19 mouse cellular contexts compared by ENCODE assay signal in genomic region chr10:69828770-69829169, GRCm38 (mm10).
A peak's percentile ranks its signal among the peaks of the same experiment; 100 is the strongest.
DNase-seq lines count a peak whose midpoint lies in the region; ATAC-seq and TF ChIP-seq lines count a peak whose summit lies in the region.
"Had no signal": no experiment of that assay in that cellular context is flagged by ENCODE, and none has a peak within 500 bp of the region (broad histone marks: within the 10 kb centered on the region; RNA-seq: fewer than 3 reads in every experiment).

No protein-coding gene starts in this region.

- peak; percentile 23 for DNase-seq in kidney, adult 11 months
- DNase-seq in kidney, postnatal 10 days = no peak
- DNase-seq in lung, adult 2 months = peak; percentile 17
- DNase-seq in lung, postnatal 4 days = no peak
- DNase-seq in natural killer cell, adult 2 months (ENCODE audit: low spot score in 2 of 2) = no peak
- DNase-seq: adrenal gland, adult 2 months; cerebellum, adult 2 months; cerebellum, postnatal 36 days; forebrain, postnatal 0 days; layer of hippocampus, postnatal 36 days; right cerebral cortex, adult 18-20 months had no signal

- no peak for TF ChIP-seq POLR2A in lung, adult 2 months (IDR thresholded peaks at IDR 0.05; ENCODE audit: borderline replicate concordance, extremely low read depth, low read depth, low read length)

- no peak overlapping the region for H3K4me3 ChIP-seq in lung, adult 2 months (replicated peaks; ENCODE audit: extremely low read depth, low read depth, low read length)
- no peak overlapping the region for H3K4me3 ChIP-seq in heart, embryonic 14.5 days (ENCODE audit: control insufficient read depth in 1 of 2, insufficient read depth in 1 of 2, low read depth in 1 of 2, low read length in 2 of 2)
- no peak overlapping the region for H3K4me3 ChIP-seq in midbrain, embryonic 13.5 days (replicated peaks)
- H3K4me3 ChIP-seq: embryonic facial prominence, embryonic 15.5 days; intestine, embryonic 15.5 days; limb, embryonic 13.5 days had no signal

- H3K9ac ChIP-seq in heart, embryonic 14.5 days (ENCODE audit: low read length) = no peak overlapping the region
- no peak overlapping the region for H3K9ac ChIP-seq in midbrain, embryonic 13.5 days (replicated peaks)
- H3K9ac ChIP-seq: embryonic facial prominence, embryonic 15.5 days; forebrain, postnatal 0 days; hindbrain, embryonic 14.5 days; intestine, embryonic 15.5 days; limb, embryonic 13.5 days; liver, embryonic 14.5 days had no signal

- no peak for TF ChIP-seq CTCF in lung, adult 2 months (IDR thresholded peaks at IDR 0.05; ENCODE audit: insufficient read depth, low read length)

- H3K4me2 ChIP-seq in heart, embryonic 14.5 days (ENCODE audit: low read length) = no peak overlapping the region
- no peak overlapping the region for H3K4me2 ChIP-seq in midbrain, embryonic 13.5 days (replicated peaks)
- H3K4me2 ChIP-seq: embryonic facial prominence, embryonic 15.5 days; hindbrain, embryonic 14.5 days; intestine, embryonic 15.5 days; limb, embryonic 13.5 days had no signal

- H3K36me3 ChIP-seq in heart, embryonic 14.5 days (ENCODE audit: control insufficient read depth, insufficient read depth, low read length) = peaks cover 18% of the 10 kb centered on the region
- peaks cover 26% of the 10 kb centered on the region for H3K36me3 ChIP-seq in midbrain, embryonic 13.5 days
- H3K36me3 ChIP-seq: embryonic facial prominence, embryonic 15.5 days; intestine, embryonic 15.5 days had no signal

- WGBS in lung, adult 2 months = 37% methylated on average over 2 of the region's 2 CpGs
- 34% methylated on average over 2 of the region's 2 CpGs for WGBS in heart, embryonic 14.5 days
- WGBS in midbrain, embryonic 13.5 days = 88% methylated on average over 2 of the region's 2 CpGs

- H3K27ac ChIP-seq in heart, embryonic 14.5 days (replicated peaks in 1 of 2; ENCODE audit: control insufficient read depth in 1 of 2, insufficient read depth in 1 of 2, low read depth in 2 of 2, low read length in 2 of 2) = peak overlapping the region; percentile 81 to 87
- H3K27ac ChIP-seq in midbrain, embryonic 13.5 days = no peak overlapping the region
- H3K27ac ChIP-seq: embryonic facial prominence, embryonic 15.5 days; hindbrain, embryonic 14.5 days; intestine, embryonic 15.5 days; limb, embryonic 13.5 days; liver, embryonic 14.5 days; stomach, postnatal 0 days had no signal

- peaks cover 8% of the 10 kb centered on the region for H3K4me1 ChIP-seq in lung, adult 2 months (ENCODE audit: control insufficient read depth, insufficient read depth, low read length)
- peaks cover 19 to 38% of the 10 kb centered on the region in 2 experiments for H3K4me1 ChIP-seq in heart, embryonic 14.5 days (ENCODE audit: control insufficient read depth in 2 of 2, insufficient read depth in 2 of 2, low read length in 2 of 2)
- H3K4me1 ChIP-seq in midbrain, embryonic 13.5 days (replicated peaks) = peaks cover 10% of the 10 kb centered on the region; the same call in 1 of the 2 replicates
- H3K4me1 ChIP-seq: embryonic facial prominence, embryonic 15.5 days; intestine, embryonic 15.5 days had no signal

- no peak for ATAC-seq in heart, embryonic 14.5 days (ENCODE audit: insufficient number of reproducible peaks, insufficient read depth, low FRiP score, low read depth)
- ATAC-seq in midbrain, embryonic 13.5 days = no peak
- ATAC-seq: forebrain, postnatal 0 days; intestine, embryonic 15.5 days had no signal

- no peaks in the 10 kb centered on the region for H3K27me3 ChIP-seq in heart, embryonic 14.5 days (ENCODE audit: control insufficient read depth, insufficient read depth, low read length)
- H3K27me3 ChIP-seq in midbrain, embryonic 13.5 days = no peaks in the 10 kb centered on the region
- H3K27me3 ChIP-seq: embryonic facial prominence, embryonic 15.5 days; intestine, embryonic 15.5 days; limb, embryonic 13.5 days had no signal

- H3K9me3 ChIP-seq in heart, embryonic 14.5 days (ENCODE audit: control insufficient read depth, low read length) = no peaks in the 10 kb centered on the region
- H3K9me3 ChIP-seq in midbrain, embryonic 13.5 days = no peaks in the 10 kb centered on the region
- H3K9me3 ChIP-seq: embryonic facial prominence, embryonic 15.5 days; intestine, embryonic 15.5 days; limb, embryonic 13.5 days had no signal

Comparison
In these comparisons a context has a peak if more than half of its experiments do, and no peak if none do; other contexts are left out.
1. DNase-seq: peak in kidney, adult 11 months (single experiment) and lung, adult 2 months (single experiment); none in kidney, postnatal 10 days (single experiment), lung, postnatal 4 days (0 of 2) and natural killer cell, adult 2 months (0 of 2).